Mouse (Mus musculus) liver, postnatal 0 days (tissue): ENCODE measurements around the gene Prss33.

Experiments used
- CTCF ChIP-seq: sonication (generic); IDR thresholded peaks from 2 replicates; pipeline ENCODE4 v1.5.1; 2016; ENCODE audit warnings: antibody characterized with exemption, low read depth
- EP300 ChIP-seq: IDR thresholded peaks from 2 replicates; pipeline ENCODE4 v1.6.1; 2016; ENCODE audit warnings: antibody characterized with exemption, low read depth, mild to moderate bottlenecking

DNA sequence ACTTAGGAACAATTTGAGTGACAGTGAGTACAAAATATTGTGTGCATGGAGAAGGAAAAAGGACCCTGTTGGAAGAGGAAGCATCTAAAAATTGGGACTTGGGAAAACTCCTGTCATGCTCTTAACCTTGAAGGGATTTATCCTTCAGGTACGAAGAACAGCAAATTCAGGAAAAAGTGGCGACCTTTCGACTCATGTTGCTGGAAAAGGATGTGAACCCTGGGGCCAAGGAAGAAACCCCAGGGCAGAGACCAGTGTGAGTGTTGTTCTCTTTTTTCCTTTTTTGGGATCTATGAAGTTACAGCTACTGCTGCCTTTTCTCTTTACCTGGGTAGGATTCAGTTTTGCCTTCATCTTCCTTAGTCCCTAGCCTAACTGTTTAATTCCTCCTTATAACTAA is 27.9 kb downstream of the Prss33 start:
- TF ChIP-seq EP300 (no peak), CTCF (no peak)
